Mouse (Mus musculus) gonadal fat pad, adult 2 months (tissue): Measurements from ENCODE around the gene Rab11fip4. TPM values are rescaled to one million over a fixed set of nuclear protein-coding genes. Genes with fewer than 3 reads are reported as not detected.
"Not testable (repeated sequence)": the region's sequence is repeated elsewhere in the genome, so short reads cannot be mapped to it uniquely, and the experiment has no call there.

Source experiments
- DNase-seq: peaks from one replicate; pipeline ENCODE4 v3.0.0-alpha.2; 2012; ENCODE audit warnings: low read depth
- polyA plus RNA-seq: library from polyadenylated mRNA; depleted of rRNA; stranded (reverse); fragments of >200 nt; gene quantifications from 2 replicates; pipeline ENCODE4 v1.2.3, GENCODE M21; 2012

Rab11fip4 gene
- polyA plus RNA-seq, 1 experiment, result 69.4 TPM

- no peak for DNase-seq
Observed at GRCm38 (mm10) chr11:79676483-79676967, 85.5 kb downstream of the Rab11fip4 start.

- DNase-seq, result no peak
Observed at GRCm38 (mm10) chr11:79677402-79677801, 86.4 kb downstream of the Rab11fip4 start.

GRCm38 (mm10) chr11:79678363-79679153, 87.5 kb downstream of the Rab11fip4 start:
- DNase-seq, result no peak

GRCm38 (mm10) chr11:79679929-79680328, 88.9 kb downstream of the Rab11fip4 start:
- DNase-seq, result no peak

- DNase-seq, result no peak
Observed at GRCm38 (mm10) chr11:79680559-79680958, 89.5 kb downstream of the Rab11fip4 start.

GRCm38 (mm10) chr11:79681182-79681581, 90.2 kb downstream of the Rab11fip4 start:
- DNase-seq, result no peak

DNA sequence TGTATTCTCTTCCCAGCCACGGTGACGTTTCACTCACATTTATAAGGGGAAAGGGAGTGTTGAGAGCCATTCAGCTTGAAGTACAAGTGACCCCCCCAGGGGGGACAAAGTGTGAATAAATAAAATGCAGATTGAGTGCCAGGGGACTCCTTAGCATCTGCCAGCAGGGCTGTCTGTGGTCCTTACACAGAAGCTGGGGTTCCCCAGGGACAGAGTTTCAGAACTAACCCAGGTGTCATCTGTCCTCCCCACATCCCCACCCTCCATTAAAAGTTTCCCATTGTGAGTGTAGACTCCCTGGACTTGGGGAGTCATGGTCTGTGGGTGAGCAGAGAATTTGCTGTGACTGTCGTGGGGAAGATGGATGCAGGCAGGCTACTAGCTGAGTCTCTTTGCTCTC, 90.8 kb downstream of the Rab11fip4 start:
- DNase-seq, result no peak

- no peak for DNase-seq
Observed at GRCm38 (mm10) chr11:79685109-79685508, 94.1 kb downstream of the Rab11fip4 start.

GRCm38 (mm10) chr11:79686501-79687121, 95.6 kb downstream of the Rab11fip4 start:
- no peak for DNase-seq

DNA sequence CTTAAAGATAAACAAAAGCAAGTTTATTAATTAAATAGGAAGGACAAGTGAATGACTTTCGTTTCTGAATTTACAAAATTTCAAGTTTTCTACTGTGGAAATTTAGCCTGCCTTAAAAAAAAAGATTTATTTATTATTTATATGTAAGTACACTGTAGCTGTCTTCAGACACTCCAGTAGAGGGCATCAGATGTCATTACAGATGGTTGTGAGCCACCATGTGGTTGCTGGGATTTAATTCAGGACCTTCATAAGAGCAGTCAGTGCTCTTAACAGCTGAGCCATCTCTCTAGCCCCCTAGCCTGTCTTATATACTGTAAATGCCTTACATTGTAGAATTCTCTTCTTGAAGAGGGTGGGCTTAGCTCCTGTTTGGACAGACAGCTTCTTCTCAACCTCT, 98.9 kb downstream of the Rab11fip4 start:
- no peak for DNase-seq

DNA sequence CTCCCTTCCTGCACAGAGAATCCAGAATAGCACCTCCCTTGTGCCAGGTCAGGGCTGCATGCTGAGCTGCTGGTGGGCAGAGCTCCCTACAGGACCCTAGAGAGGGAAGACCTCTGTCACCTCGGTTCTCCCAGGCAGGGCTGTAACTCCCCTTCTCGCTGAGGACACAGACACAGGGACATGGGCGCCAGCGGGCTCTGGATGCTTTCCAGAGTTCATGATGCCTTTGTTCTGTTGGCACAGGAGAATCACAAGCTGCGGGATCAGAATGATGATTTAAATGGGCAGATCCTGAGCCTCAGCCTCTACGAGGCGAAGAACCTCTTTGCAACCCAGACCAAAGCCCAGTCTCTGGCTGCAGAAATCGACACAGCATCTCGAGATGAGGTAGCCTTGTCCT, 100.5 kb downstream of the Rab11fip4 start:
- DNase-seq, result no peak

GRCm38 (mm10) chr11:79696390-79697307, 105.6 kb downstream of the Rab11fip4 start:
- no peak for DNase-seq

DNA sequence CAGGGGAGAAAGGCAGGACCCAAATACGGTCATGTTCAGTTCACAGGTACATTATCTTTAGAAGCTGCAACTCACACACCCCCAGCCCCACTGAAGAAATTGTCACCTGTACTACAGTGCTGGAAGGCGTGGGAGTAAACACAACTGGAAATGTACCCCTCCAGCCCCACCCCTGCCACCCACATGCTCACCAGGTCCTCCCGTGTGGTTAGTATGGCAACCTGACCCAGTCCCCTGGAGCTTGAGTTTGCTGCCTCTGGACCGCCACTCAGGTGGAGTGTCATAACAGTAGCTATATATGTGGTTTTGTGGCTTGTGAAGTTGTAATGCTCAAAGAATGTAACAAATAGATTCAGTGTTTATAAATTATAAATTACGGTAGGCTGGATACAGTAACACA, 107.1 kb downstream of the Rab11fip4 start:
- DNase-seq, result no peak

DNA sequence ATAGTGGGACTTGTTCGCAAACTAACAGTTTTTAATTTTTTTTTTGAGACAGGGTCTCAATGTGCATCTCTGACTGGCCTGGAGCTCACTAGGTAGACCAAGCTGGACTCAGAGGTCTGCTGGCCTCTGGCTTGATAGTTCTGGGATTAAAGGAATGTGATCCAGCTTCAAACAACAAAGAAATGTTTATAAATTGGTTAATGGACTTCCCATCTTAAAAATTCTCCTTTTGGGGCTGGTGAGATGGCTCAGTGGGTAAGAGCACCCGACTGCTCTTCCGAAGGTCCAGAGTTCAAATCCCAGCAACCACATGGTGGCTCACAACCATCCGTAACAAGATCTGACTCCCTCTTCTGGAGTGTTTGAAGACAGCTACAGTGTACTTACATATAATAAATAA, 107.5 kb downstream of the Rab11fip4 start:
- DNase-seq, result not testable (repeated sequence)

- no peak for DNase-seq
Observed at GRCm38 (mm10) chr11:79701466-79701865, 110.5 kb downstream of the Rab11fip4 start.

DNA sequence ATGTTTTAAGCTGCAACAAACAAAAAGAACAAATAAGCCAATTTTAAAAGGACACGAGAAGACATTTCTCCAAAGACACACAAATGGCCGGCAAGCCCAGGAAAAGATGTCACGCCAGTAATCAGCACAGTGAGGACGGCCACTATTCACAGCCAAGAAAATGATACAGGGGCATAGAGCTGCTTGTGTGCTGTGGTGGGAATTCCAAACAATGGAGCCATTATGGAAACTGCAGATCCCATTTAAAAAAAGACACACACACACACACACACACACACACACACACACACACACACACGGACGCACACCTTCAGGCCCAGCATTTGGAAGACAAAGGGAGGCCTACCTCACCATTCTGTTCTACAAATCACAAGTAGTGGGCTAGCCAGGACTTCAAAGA, 111.1 kb downstream of the Rab11fip4 start:
- no peak for DNase-seq

- DNase-seq, result no peak
Observed at GRCm38 (mm10) chr11:79703452-79703851, 112.4 kb downstream of the Rab11fip4 start.

DNA sequence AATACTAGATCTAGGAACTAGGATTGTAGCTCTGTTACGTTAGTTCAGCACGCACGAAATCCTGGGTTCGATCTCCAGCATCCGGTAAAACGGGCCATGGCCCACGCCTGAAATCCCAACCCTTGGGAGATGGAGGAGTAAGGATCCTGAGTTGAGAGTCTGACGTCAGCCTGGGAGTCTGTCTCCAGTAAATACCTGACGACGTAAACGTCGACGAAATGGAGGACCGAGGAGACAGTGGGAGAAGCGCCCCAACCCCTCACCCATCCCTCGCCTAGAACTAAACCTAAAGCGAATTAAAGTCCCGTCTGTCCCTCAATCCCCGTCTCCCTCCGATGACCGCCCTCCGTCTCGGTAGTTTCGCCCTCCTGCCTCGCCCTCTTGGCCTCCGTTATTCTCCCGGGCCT, 112.9 kb downstream of the Rab11fip4 start:
- DNase-seq, result no peak

GRCm38 (mm10) chr11:79704318-79705150, 113.5 kb downstream of the Rab11fip4 start:
- DNase-seq, result no peak

DNA sequence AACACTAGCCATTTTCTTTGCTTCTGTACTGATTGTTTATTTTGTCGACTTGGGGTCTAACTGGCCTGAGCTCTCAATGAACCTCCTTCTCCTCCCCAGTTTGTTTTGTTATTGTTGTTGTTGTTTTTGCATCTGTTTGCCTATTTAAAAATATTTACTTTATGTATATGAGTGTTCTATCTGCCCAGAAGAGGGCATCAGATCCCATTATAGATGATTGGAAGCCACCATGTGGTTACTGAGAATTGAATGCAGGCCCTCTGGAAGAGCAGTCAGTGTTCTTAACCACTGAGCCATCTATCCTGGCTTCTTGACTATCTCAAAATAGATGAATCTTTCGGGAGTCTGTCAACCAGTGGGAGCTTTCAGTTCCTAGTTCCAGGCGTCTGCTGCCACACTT, 116.1 kb downstream of the Rab11fip4 start:
- no peak for DNase-seq
